Mouse (Mus musculus) telencephalon, adult 2 months (tissue): ENCODE measurements at regions not wholly inside any gene's neighbourhood (a gene's known extent, or its start where the extent isn't known, plus 50 kb on each side); places are given as distances from the start of the nearest gene placed in this dataset.

Source experiments
- DNase-seq: peaks from one replicate; pipeline ENCODE4 v3.0.0-alpha.2; 2011; ENCODE audit warnings: low read depth, low spot score

- no peak for DNase-seq
Observed at GRCm38 (mm10) chr15:96183069-96183468, 104.2 kb upstream of the Arid2 start.

DNA sequence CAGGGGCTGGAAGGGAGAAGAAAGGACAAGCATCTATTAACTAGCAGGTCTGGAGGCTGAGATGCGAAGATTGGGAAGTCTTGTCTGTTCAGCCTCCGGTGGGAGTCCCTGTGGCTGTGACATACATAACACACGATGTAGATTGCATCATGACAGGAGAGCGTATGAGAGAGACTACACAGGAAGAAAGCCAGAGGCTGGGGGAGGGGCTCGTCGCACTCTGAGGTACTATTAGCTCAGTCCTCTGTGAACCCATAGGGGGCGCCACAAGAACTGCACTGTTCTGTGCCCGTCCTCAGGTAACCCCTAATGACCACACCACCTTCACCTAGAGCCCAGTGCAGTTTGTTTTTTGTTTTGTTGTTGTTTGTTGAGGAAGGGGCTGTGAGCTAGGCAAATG is 102.7 kb upstream of the Arid2 start:
- DNase-seq, result no peak

- no peak for DNase-seq
Observed at GRCm38 (mm10) chr15:96185429-96185828, 101.9 kb upstream of the Arid2 start.

GRCm38 (mm10) chr15:96185901-96186300 is 101.4 kb upstream of the Arid2 start:
- no peak for DNase-seq

GRCm38 (mm10) chr15:96189551-96189950 is 97.8 kb upstream of the Arid2 start:
- DNase-seq, result no peak

DNA sequence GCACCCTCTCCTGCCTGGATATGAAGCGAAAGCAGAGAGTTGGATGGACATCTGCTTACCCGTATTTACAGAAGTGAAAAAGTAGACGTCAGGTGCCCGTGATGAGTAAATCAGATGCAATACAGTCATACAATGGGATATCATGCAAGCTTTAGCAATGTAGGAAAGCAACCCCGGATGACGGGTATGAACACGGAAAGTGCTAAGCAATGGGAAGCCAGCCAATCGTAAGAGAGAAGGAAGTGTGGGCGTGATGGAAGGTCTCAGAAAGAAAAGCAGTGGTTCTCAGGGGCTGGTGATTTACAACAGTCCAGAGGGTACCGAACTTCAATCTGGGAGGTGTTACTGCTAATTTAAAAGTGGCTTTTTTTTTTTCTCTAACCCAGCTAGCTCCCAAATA is 89.9 kb upstream of the Arid2 start:
- no peak for DNase-seq

GRCm38 (mm10) chr15:96197932-96198331 is 89.4 kb upstream of the Arid2 start:
- DNase-seq, result no peak

GRCm38 (mm10) chr15:96201273-96201672 is 86.0 kb upstream of the Arid2 start:
- no peak for DNase-seq

- DNase-seq, result no peak
Observed at GRCm38 (mm10) chr15:96201701-96202460, 85.4 kb upstream of the Arid2 start.

GRCm38 (mm10) chr15:96204187-96204586 is 83.1 kb upstream of the Arid2 start:
- DNase-seq, result no peak

DNA sequence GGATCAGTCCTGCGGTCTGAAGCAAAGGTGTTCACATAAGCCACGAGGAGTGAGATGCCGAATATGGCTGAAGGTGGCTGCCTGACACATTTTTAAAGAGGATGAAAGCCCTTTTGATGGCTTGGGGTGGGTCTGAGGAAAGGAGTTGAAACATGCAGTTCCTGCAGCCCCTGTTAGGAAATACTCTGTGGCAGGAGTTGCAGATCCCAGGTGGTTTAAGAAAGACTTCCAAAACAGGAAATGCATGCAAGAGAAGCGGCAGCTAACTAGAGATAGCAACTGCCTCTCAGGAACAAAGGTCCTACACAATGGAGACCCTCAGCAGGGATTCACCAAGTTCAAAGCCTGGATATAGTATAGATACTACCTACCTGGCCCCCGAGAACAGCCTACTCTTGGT is 82.7 kb upstream of the Arid2 start:
- no peak for DNase-seq

DNA sequence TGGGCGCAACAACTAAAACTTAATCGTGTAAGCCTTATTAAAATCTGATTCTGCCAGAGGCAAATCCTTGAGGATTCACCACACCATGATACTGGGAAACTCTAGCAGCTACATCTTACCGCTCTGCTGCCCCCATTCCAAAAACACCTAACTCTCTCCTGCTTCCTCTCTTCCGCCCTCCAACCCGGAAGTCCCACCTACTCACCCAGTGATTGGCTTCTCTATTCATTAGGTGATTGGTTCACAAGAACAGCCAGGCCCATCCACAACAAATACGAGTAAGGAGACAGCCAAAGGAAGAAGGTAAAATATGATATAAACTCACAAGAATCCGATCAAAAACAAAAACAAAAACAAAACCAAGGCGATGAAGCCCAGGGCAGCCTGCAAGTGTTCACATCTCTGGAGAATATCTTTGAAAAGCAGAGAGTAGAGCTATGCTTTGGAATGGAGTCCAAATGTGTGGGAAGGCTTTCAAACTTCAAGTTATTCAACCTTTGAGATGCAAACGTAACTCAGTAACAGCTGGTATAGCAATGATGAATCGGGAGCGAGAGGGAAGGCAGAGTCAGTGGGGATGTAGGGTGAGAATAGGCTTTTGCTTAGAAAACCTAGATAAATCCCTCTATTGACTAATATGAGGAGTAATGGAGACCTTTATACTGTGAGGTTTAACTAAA is 76.5 kb upstream of the Arid2 start:
- no peak for DNase-seq

DNA sequence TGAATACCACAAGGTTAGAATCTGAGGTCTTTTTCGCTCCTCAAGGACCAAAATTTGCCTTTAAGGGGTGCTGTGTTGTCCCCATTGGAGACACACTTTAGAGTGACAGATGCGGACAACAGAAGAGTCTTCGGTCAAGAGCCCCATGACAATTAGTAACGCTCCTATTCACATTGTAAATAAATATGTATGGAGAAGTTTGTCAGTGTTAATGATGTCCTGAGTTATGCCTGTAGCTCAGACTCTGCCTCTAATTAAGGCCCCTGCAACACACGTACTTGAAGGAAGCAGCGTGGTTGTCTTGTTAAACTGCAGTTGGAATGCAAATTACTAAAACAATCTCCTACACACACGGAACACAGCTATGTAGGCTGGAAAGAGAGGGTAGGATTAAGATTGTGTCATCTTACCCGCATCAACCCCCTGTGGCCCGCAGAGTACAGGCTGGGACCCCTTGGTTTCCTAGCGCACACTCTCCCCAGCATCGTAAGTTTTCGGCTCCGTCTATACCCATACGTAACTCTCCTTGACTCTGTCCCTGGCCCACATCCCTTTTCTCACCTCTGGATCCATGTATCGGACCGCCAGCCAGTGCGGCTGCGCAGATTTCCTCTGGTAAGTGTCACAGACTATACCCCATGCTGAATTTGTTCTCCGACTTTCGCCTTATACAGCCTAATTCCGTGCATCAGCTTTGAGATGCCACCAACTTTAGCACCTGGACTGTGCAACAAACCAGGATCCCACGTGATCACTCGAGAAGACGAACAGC is 73.6 kb upstream of the Arid2 start:
- no peak for DNase-seq

DNA sequence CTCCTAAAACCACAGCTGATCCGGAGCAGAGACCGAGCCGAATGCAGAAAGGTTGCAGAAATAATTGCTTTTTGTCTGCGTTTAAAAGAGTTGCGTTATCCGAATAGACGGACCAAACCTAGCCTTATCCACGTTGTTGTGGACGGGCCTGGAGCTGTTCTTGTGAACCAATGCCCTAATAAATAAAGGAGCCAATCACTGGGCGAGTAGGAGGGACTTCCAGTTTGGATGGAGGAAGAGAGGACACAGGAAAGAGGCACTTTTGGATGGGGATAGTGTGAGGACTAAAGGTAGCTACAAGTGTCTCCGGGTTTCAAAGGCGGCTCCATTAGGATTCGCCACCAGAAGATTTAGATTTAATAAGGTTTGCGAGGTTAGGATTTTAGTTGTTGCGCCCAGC is 69.4 kb upstream of the Arid2 start:
- DNase-seq, result no peak

- no peak for DNase-seq
Observed at GRCm38 (mm10) chr15:96219746-96220145, 67.6 kb upstream of the Arid2 start.

DNA sequence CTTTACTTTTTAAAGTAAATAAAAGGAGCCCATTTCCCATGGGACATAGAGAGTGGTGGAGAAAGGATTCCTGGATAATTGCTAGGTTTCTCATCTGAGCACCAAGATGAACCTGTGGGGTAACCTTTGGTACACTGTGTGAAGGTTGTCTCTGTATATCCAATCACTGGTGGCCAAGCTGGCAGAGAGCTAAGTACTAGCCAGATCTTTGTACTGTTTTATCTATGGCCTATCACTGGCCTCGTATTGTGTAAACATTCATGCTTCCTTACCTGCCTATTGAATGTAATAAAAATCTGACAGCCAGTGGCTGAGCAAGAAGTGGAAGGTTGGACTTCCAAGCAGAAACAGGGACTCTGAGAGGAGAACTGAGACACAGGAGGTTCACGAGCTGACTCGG is 55.3 kb upstream of the Arid2 start:
- DNase-seq, result no peak

- no peak for DNase-seq
Observed at GRCm38 (mm10) chr15:96233113-96233512, 54.2 kb upstream of the Arid2 start.

DNA sequence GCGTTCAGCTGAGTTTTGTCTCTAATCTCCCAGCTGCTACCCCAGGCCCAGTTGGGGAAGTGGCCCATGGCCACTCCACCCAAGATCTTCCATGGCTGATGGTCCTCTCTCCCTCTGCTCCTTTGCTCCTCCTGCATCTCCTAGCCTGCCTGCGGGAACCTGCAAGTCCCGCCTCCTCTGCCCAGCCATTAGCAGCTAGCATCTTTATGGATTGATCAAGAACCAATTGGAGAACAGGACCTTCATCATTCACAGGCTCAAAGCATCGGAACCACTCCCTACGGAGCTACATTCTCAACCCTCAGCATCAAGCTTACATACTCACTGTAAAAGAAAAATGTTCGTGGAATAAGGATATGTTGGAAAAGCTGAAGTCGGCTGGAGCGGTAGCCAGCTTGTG is 52.5 kb upstream of the Arid2 start:
- no peak for DNase-seq
